In the genomic region with DNA sequence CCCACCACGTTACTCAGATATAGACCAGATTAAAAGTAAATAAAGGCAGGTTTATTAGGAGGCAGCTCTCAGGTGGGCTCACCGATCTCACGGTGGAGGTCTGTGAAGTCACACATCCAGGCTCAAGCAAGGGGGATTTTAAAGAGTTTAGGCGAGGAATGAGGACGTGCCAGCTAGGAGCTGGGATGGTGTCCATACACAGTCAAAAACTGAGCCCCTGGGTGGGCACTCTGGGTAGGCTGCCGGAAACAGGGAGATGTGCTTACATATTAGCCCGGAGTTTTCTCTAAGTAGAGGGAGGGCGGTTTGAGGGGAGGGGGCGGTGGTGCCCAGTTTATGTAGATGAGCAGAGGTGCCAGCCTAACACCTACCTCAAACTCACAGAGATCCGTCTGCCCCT, we compare ENCODE assay signal across 8 mouse cellular contexts. TPM values are rescaled to one million over a fixed set of nuclear protein-coding genes. Genes with fewer than 3 reads are reported as not detected.
A peak's percentile ranks its signal among the peaks of the same experiment; 100 is the strongest.
DNase-seq lines count a peak whose midpoint lies in the region; ATAC-seq lines count a peak whose summit lies in the region.

No protein-coding gene starts in this region.

- H3K4me2 ChIP-seq in kidney, embryonic 15.5 days, result peak overlapping the region; percentile 95
- H3K4me2 ChIP-seq in hindbrain, embryonic 14.5 days (replicated peaks), result peak overlapping the region; percentile 88
- H3K4me2 ChIP-seq in midbrain, embryonic 14.5 days (ENCODE audit: low read length), result peak overlapping the region; percentile 87

- peaks cover 18% of the 10 kb centered on the region for H3K4me1 ChIP-seq in kidney, embryonic 15.5 days
- H3K4me1 ChIP-seq in embryonic facial prominence, embryonic 10.5 days, result peaks cover 19% of the 10 kb centered on the region
- peaks cover 20% of the 10 kb centered on the region for H3K4me1 ChIP-seq in hindbrain, embryonic 14.5 days (replicated peaks; ENCODE audit: control insufficient read depth, insufficient read depth, low read length)
- peaks cover 10% of the 10 kb centered on the region for H3K4me1 ChIP-seq in midbrain, embryonic 14.5 days (ENCODE audit: control insufficient read depth, insufficient read depth, low read length)

- WGBS in kidney, embryonic 15.5 days, result 48% methylated on average over 10 of the region's 10 CpGs
- 67% methylated on average over 10 of the region's 10 CpGs for WGBS in embryonic facial prominence, embryonic 10.5 days
- WGBS in hindbrain, embryonic 14.5 days, result 64% methylated on average over 10 of the region's 10 CpGs
- 66% methylated on average over 10 of the region's 10 CpGs for WGBS in midbrain, embryonic 14.5 days

- H3K27me3 ChIP-seq in kidney, embryonic 15.5 days, result 0 out of 2 replicates have a peak, but pooled peaks cover 5% of the 10 kb centered on the region
- H3K27me3 ChIP-seq in embryonic facial prominence, embryonic 10.5 days (replicated peaks; ENCODE audit: low read depth, poor library complexity, severe bottlenecking), result peaks cover 34% of the 10 kb centered on the region
- H3K27me3 ChIP-seq in hindbrain, embryonic 14.5 days (ENCODE audit: control insufficient read depth, insufficient read depth, low read length), result no peaks in the 10 kb centered on the region
- no peaks in the 10 kb centered on the region for H3K27me3 ChIP-seq in midbrain, embryonic 14.5 days (ENCODE audit: control insufficient read depth, insufficient read depth, low read length)

- no peak overlapping the region for H3K27ac ChIP-seq in kidney, embryonic 15.5 days
- H3K27ac ChIP-seq in embryonic facial prominence, embryonic 10.5 days (replicated peaks), result no peak overlapping the region
- no peak overlapping the region for H3K27ac ChIP-seq in hindbrain, embryonic 14.5 days
- no peak overlapping the region for H3K27ac ChIP-seq in midbrain, embryonic 14.5 days (replicated peaks; ENCODE audit: low read depth, low read length)

- H3K9ac ChIP-seq in kidney, embryonic 15.5 days, result peak overlapping the region; percentile 77
- H3K9ac ChIP-seq in hindbrain, embryonic 14.5 days, result peak overlapping the region; percentile 75
- H3K9ac ChIP-seq in midbrain, embryonic 14.5 days (replicated peaks; ENCODE audit: low read length), result peak overlapping the region; percentile 83

- no peaks in the 10 kb centered on the region; the same call in 1 of the 2 replicates for H3K36me3 ChIP-seq in kidney, embryonic 15.5 days
- no peaks in the 10 kb centered on the region for H3K36me3 ChIP-seq in embryonic facial prominence, embryonic 10.5 days (replicated peaks)
- H3K36me3 ChIP-seq in hindbrain, embryonic 14.5 days (replicated peaks; ENCODE audit: control insufficient read depth, insufficient read depth), result no peaks in the 10 kb centered on the region
- H3K36me3 ChIP-seq in midbrain, embryonic 14.5 days (ENCODE audit: control insufficient read depth, insufficient read depth, low read length), result no peaks in the 10 kb centered on the region

- H3K9me3 ChIP-seq in kidney, embryonic 15.5 days (replicated peaks), result no peaks in the 10 kb centered on the region
- H3K9me3 ChIP-seq in embryonic facial prominence, embryonic 10.5 days, result no peaks in the 10 kb centered on the region
- no peaks in the 10 kb centered on the region for H3K9me3 ChIP-seq in hindbrain, embryonic 14.5 days (ENCODE audit: control insufficient read depth, low read length)
- H3K9me3 ChIP-seq in midbrain, embryonic 14.5 days (ENCODE audit: control insufficient read depth, low read length), result no peaks in the 10 kb centered on the region

- 0 out of 2 replicates have a peak, but pooled peaks have one; percentile 13 for ATAC-seq in kidney, embryonic 15.5 days (replicated peaks; ENCODE audit: low FRiP score)
- no peak for ATAC-seq in hindbrain, embryonic 14.5 days (ENCODE audit: low FRiP score)
- ATAC-seq in midbrain, embryonic 14.5 days (ENCODE audit: low FRiP score, low TSS enrichment), result no peak

- no peak for DNase-seq in kidney, postnatal 10 days
- no peak for DNase-seq in embryonic facial prominence, embryonic 10.5 days (ENCODE audit: low spot score)
- no peak for DNase-seq in hindbrain, embryonic 14.5 days (ENCODE audit: low spot score)
- no peak for DNase-seq in midbrain, embryonic 14.5 days
- DNase-seq in spleen, adult 18-20 months, result no peak
- DNase-seq in urinary bladder, adult 2 months (ENCODE audit: low spot score), result no peak
- DNase-seq in ovary, postnatal 36 days (ENCODE audit: low spot score), result no peak

- peak overlapping the region; percentile 82 for H3K4me3 ChIP-seq in kidney, embryonic 15.5 days (replicated peaks)
- H3K4me3 ChIP-seq in embryonic facial prominence, embryonic 10.5 days, result peak overlapping the region; percentile 82
- peak overlapping the region; percentile 71 for H3K4me3 ChIP-seq in hindbrain, embryonic 14.5 days (replicated peaks; ENCODE audit: low read length)
- H3K4me3 ChIP-seq in midbrain, embryonic 14.5 days (replicated peaks; ENCODE audit: low read depth, low read length), result peak overlapping the region; percentile 70

RNA-seq across cellular contexts. Expression of a gene that starts 0.8 kb away (rescaled TPM):
- polyA plus RNA-seq in kidney, embryonic 15.5 days (2015; fragmentation: Nextera tagmentation; extraction: Ambion mirVana), result 11.7 and 14.1 TPM in 2 replicates
- polyA plus RNA-seq in embryonic facial prominence, embryonic 10.5 days (2016; fragmentation: Nextera tagmentation; extraction: Ambion mirVana), result 9.5 and 10.9 TPM in 2 replicates
- polyA plus RNA-seq in hindbrain, embryonic 14.5 days (2014; fragmentation: Nextera tagmentation; extraction: Ambion mirVana), result 58.3 and 58.5 TPM in 2 replicates
- polyA plus RNA-seq in midbrain, embryonic 14.5 days (2014; fragmentation: Nextera tagmentation; extraction: Ambion mirVana), result 68.1 and 106 TPM in 2 replicates
- polyA plus RNA-seq in urinary bladder, adult 2 months (2012; rRNA removed), result 22.3 and 43.1 TPM in 2 replicates

RNA-seq across cellular contexts. Expression of a gene that starts 48.0 kb away (rescaled TPM):
- 0.27 and 0.44 TPM in 2 replicates for polyA plus RNA-seq in kidney, embryonic 15.5 days (2015; fragmentation: Nextera tagmentation; extraction: Ambion mirVana)
- polyA plus RNA-seq in embryonic facial prominence, embryonic 10.5 days (2016; fragmentation: Nextera tagmentation; extraction: Ambion mirVana), result 0.11 TPM in 1 of 2 replicates, not detected in the other
- polyA plus RNA-seq in hindbrain, embryonic 14.5 days (2014; fragmentation: Nextera tagmentation; extraction: Ambion mirVana), result 1.6 and 2.2 TPM in 2 replicates
- polyA plus RNA-seq in midbrain, embryonic 14.5 days (2014; fragmentation: Nextera tagmentation; extraction: Ambion mirVana), result 0.46 and 0.76 TPM in 2 replicates
- polyA plus RNA-seq in urinary bladder, adult 2 months (2012; rRNA removed), result 0.55 and 0.59 TPM in 2 replicates
